Mouse (Mus musculus) embryonic facial prominence, embryonic 10.5 days (tissue): ENCODE measurements around the gene Car2. TPM values are rescaled to one million over a fixed set of nuclear protein-coding genes. Genes with fewer than 3 reads are reported as not detected.
A peak's percentile ranks its signal among the peaks of the same experiment; 100 is the strongest.

Experiments used
- DNase-seq: peaks from one replicate; pipeline ENCODE4 v3.0.0-alpha.2; 2017; ENCODE audit warnings: low spot score
- H3K27ac ChIP-seq: fragments of 300-500 bp; sonication (generic); replicated peaks from 2 replicates; pipeline ENCODE4 v1.5.1; 2016; ENCODE audit warnings: mild to moderate bottlenecking
- H3K27me3 ChIP-seq: fragments of 300-500 bp; sonication (generic); replicated peaks from 2 replicates; pipeline ENCODE4 v1.6.1; 2016; ENCODE audit warnings: low read depth, mild to moderate bottlenecking; ENCODE audit not compliant: poor library complexity, severe bottlenecking
- H3K36me3 ChIP-seq: fragments of 300-500 bp; sonication (generic); replicated peaks from 2 replicates; pipeline ENCODE4 v1.6.1; 2016; ENCODE audit warnings: mild to moderate bottlenecking, moderate library complexity
- H3K4me1 ChIP-seq: fragments of 300-500 bp; sonication (generic); 2 replicates; pipeline ENCODE4 v1.6.1; 2016
- H3K4me3 ChIP-seq: fragments of 300-500 bp; sonication (generic); 2 replicates; pipeline ENCODE4 v1.5.1; 2016; ENCODE audit warnings: mild to moderate bottlenecking, moderate library complexity
- H3K9me3 ChIP-seq: fragments of 300-500 bp; sonication (generic); 2 replicates; pipeline ENCODE4 v1.6.1; 2016; ENCODE audit warnings: mild to moderate bottlenecking
- WGBS: fragments of 180-500 bp; shearing (Covaris S2); methylation state at CpG from one replicate; pipeline ENCODE4 v1.1.7; 2016; 5-methylcytosine and 5-hydroxymethylcytosine counted together
- polyA plus RNA-seq: library from polyadenylated mRNA; unstranded; fragments of >200 nt; fragmentation: Nextera tagmentation; extraction: Ambion mirVana; gene quantifications from 2 replicates; pipeline ENCODE4 v1.2.1, GENCODE M21; 2016

Gene Car2
- 72.8 and 77.4 TPM in 2 replicates for polyA plus RNA-seq

DNA sequence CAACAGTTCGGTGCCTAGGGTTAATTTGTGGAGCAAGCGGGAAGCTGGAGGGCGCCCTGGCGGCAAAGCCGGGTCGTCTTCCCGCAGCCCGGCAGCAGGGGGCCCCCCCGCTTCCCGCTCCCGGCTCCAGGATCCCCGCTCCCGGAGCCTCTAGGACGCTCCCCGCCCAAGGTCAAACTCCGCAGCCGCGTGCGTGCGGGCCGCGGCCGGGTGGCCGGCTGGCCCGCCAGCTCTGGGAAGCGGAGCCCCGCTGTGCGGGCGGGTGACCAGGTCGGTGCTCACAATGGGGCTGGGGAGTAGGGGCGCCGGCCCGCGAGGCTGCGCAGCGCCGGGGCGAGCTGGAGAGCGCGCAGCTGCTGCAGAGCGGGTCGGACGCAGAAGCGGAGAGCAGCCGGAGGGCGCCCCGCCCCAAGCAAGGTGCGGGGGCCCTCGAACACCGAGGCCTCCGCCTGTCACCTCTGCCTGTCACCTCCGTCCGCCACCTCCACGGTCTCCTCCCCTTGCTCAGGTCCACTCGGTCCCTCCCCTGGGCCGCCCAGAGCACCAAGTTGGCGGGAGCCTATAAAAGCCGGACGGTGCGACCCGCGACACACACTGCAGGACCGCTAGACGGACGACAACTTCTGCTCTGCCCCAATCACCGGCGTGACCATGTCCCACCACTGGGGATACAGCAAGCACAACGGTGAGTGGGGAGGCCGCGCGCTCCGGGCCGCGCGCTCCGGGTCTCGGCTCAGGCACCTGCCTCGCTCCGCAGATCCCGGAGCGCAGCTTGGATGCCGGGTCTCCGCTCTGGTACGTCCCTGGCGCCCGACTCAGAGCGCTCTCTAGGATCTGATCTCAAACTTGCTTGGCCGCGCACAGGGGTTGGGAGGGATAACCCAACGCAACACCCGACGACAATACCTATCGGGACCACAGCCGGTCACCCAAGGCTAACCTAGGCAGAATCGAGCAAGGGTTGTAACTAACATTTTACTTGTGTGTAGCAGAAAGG lies at the start of gene Car2:
Car2 (plus strand) TSS at position 172 of the 997 bp plus-strand sequence.
- peak within 1 kb of the TSS; percentile 79 for H3K4me3 ChIP-seq
- peaks cover 7% of the 10 kb centered on the region; the same call in 1 of the 2 replicates for H3K4me1 ChIP-seq
- peak within 1 kb of the TSS; percentile 86 for H3K27ac ChIP-seq
- H3K9me3 ChIP-seq, result no peaks in the 10 kb centered on the region
- H3K27me3 ChIP-seq, result peaks cover 18% of the 10 kb centered on the region
- WGBS, result under 1% methylated on average over 95 of the region's 95 CpGs
- no peaks in the 10 kb centered on the region for H3K36me3 ChIP-seq
- peak; percentile 81 for DNase-seq

DNA sequence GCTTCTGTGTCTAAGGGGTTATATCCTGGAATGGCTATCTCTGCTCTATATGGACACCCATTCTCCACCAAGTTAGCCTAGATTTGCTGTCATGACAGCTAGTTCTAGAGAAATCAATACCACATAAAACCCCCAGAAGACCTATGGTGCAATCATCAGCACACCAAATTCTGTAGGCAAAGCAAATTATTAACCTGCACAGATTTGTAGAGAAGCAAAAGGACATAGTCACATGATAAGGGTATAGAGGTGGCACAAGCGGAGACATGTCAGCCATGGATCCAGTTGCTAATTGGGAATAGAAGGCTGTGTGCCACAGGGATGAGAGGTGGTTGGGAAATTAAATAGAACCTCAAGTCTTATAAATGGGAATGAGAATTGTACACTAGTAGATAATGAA lies 47.1 kb upstream of the Car2 start:
- WGBS, result 95% methylated on average over 1 of the region's 1 CpGs
- no peak overlapping the region for H3K4me3 ChIP-seq
- no peaks in the 10 kb centered on the region for H3K9me3 ChIP-seq
- DNase-seq, result no peak
- no peaks in the 10 kb centered on the region for H3K36me3 ChIP-seq
- H3K27ac ChIP-seq, result no peak overlapping the region
- no peaks in the 10 kb centered on the region for H3K27me3 ChIP-seq
- H3K4me1 ChIP-seq, result no peaks in the 10 kb centered on the region

GRCm38 (mm10) chr3:14839466-14840118 lies 46.5 kb upstream of the Car2 start:
- no peaks in the 10 kb centered on the region for H3K36me3 ChIP-seq
- no peak overlapping the region for H3K27ac ChIP-seq
- no peaks in the 10 kb centered on the region for H3K9me3 ChIP-seq
- H3K4me3 ChIP-seq, result no peak overlapping the region
- H3K4me1 ChIP-seq, result no peaks in the 10 kb centered on the region
- 85% methylated on average over 3 of the region's 3 CpGs for WGBS
- no peaks in the 10 kb centered on the region for H3K27me3 ChIP-seq
- no peak for DNase-seq

- Histone ChIP-seq H3K27me3 (no peaks in the 10 kb centered on the region), H3K4me3 (no peak overlapping the region), H3K9me3 (no peaks in the 10 kb centered on the region), H3K27ac (no peak overlapping the region), H3K4me1 (no peaks in the 10 kb centered on the region), H3K36me3 (no peaks in the 10 kb centered on the region)
- no peak for DNase-seq
- 90% methylated on average over 2 of the region's 2 CpGs for WGBS
These were observed 37.4 kb upstream of the Car2 start for GRCm38 (mm10) chr3:14848587-14849254.

DNA sequence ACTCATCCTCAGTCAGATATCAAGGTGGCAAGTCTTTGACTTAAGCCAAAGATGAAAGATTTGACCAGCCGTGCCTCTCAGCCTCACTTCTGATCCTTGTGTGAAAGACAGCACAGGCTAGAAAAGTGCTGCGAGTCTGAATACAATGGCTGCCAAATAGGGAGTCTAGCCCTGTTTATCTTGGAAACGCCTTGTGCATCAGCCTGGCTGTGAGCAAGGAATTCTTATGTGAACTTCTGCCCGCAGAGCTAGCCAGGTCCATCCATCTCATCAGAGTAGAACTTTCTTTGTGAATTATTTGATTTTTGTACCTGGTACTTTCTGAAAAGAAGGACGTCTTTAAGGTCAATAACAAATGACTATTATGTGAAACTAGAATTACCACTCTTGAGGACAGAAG lies 32.1 kb upstream of the Car2 start:
- Histone ChIP-seq H3K4me1 (no peaks in the 10 kb centered on the region), H3K4me3 (no peak overlapping the region), H3K27me3 (no peaks in the 10 kb centered on the region), H3K27ac (no peak overlapping the region), H3K36me3 (no peaks in the 10 kb centered on the region), H3K9me3 (no peaks in the 10 kb centered on the region)
- DNase-seq, result no peak
- 79% methylated on average over 5 of the region's 5 CpGs for WGBS

DNA sequence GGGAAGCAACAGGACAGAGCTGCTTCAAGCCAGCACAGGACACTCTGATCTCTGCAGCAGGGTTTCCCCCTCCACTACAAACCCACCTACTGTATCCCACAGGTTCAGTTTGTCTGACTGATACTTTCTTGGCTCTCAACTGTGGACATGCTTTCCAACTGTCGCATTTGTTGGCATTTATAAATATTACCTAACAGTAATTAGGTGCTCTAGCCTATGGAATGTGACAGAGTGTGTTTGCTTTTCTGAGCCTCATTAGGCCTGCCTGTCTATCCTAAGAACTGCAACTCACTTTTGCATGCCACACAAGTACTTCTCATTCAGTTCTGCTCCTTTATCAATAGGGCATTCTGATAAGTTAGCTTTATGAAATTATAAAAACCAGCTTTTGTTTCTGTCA lies 31.6 kb upstream of the Car2 start:
- no peak for DNase-seq
- Histone ChIP-seq H3K27me3 (no peaks in the 10 kb centered on the region), H3K4me3 (no peak overlapping the region), H3K4me1 (no peaks in the 10 kb centered on the region), H3K27ac (no peak overlapping the region), H3K9me3 (no peaks in the 10 kb centered on the region), H3K36me3 (no peaks in the 10 kb centered on the region)
- WGBS, result 62% methylated on average over 1 of the region's 1 CpGs

- H3K36me3 ChIP-seq, result no peaks in the 10 kb centered on the region
- peaks cover 6% of the 10 kb centered on the region for H3K4me1 ChIP-seq
- no peaks in the 10 kb centered on the region for H3K27me3 ChIP-seq
- H3K4me3 ChIP-seq, result no peak overlapping the region
- H3K9me3 ChIP-seq, result no peaks in the 10 kb centered on the region
- no peak overlapping the region for H3K27ac ChIP-seq
- DNase-seq, result no peak
- 81% methylated on average over 3 of the region's 3 CpGs for WGBS
These were observed 28.2 kb upstream of the Car2 start for GRCm38 (mm10) chr3:14857874-14858273.

GRCm38 (mm10) chr3:14860291-14860690 lies 25.8 kb upstream of the Car2 start:
- WGBS, result 78% methylated on average over 3 of the region's 3 CpGs
- no peak for DNase-seq

GRCm38 (mm10) chr3:14861165-14861564 lies 24.9 kb upstream of the Car2 start:
- no peaks in the 10 kb centered on the region for H3K9me3 ChIP-seq
- H3K36me3 ChIP-seq, result no peaks in the 10 kb centered on the region
- H3K27me3 ChIP-seq, result no peaks in the 10 kb centered on the region
- no peak overlapping the region for H3K4me3 ChIP-seq
- peaks cover 14% of the 10 kb centered on the region for H3K4me1 ChIP-seq
- no peak overlapping the region for H3K27ac ChIP-seq
- no peak for DNase-seq
- WGBS, result 82% methylated on average over 1 of the region's 1 CpGs

More at GRCm38 (mm10) chr3:14860291-14860690, 25.8 kb upstream of the Car2 start:
- H3K36me3 ChIP-seq, result no peaks in the 10 kb centered on the region
- H3K27ac ChIP-seq, result no peak overlapping the region
- H3K4me3 ChIP-seq, result no peak overlapping the region
- no peaks in the 10 kb centered on the region for H3K9me3 ChIP-seq
- H3K4me1 ChIP-seq, result peaks cover 14% of the 10 kb centered on the region
- no peaks in the 10 kb centered on the region for H3K27me3 ChIP-seq

- Histone ChIP-seq H3K4me3 (no peak overlapping the region), H3K27ac (no peak overlapping the region)
- 41% methylated on average over 4 of the region's 4 CpGs for WGBS
These were observed 24.3 kb upstream of the Car2 start for GRCm38 (mm10) chr3:14861787-14862186.

GRCm38 (mm10) chr3:14862654-14863021 lies 23.4 kb upstream of the Car2 start:
- H3K27ac ChIP-seq, result peak overlapping the region; percentile 82
- peak overlapping the region; percentile 61 for H3K4me3 ChIP-seq
- no peaks in the 10 kb centered on the region for H3K36me3 ChIP-seq
- H3K27me3 ChIP-seq, result no peaks in the 10 kb centered on the region
- WGBS, result under 1% methylated on average over 9 of the region's 9 CpGs
- DNase-seq, result peak; percentile 40
- H3K4me1 ChIP-seq, result peaks cover 14% of the 10 kb centered on the region
- H3K9me3 ChIP-seq, result no peaks in the 10 kb centered on the region

More at GRCm38 (mm10) chr3:14861787-14862186, 24.3 kb upstream of the Car2 start:
- DNase-seq, result no peak
- H3K4me1 ChIP-seq, result peaks cover 14% of the 10 kb centered on the region
- no peaks in the 10 kb centered on the region for H3K27me3 ChIP-seq
- no peaks in the 10 kb centered on the region for H3K9me3 ChIP-seq
- no peaks in the 10 kb centered on the region for H3K36me3 ChIP-seq

DNA sequence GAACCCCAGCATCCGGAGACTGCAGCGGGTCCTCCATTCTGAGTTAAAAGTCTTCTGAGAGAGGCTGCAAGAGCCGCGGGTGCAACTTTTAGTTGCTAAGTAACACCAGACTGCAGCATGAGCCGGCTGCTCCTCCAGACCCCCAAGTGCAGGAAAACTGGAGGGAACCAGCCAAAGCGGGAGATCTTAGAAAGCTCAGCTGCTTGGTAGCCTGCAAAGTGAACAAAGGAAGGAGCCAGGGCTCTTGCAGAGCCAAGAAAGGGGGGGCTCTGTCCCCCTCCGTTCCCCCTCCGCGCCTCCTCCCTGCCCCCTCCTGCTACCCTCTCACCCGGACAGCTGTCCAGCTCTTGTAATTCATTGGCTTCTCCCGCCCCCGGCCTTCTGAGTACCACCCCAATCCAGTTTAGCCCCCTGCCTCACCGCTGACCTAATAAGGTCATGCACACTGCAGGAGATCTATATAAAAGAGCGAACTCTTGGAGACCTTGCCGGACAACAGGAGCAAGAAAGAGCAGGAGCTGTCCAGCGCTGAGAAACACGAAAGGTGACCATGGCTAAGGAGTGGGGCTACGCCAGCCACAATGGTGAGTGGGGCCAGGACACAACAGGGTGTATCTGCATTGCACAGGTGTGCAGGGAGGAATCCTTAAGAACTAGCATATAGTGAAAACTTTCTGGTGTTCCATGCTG lies 22.9 kb upstream of the Car2 start, which contains the start of gene Car3:
Car3 (plus strand) TSS at position 491 of the 690 bp plus-strand sequence.
- WGBS, result 2% methylated on average over 18 of the region's 18 CpGs
- Histone ChIP-seq H3K4me1 (peaks cover 14% of the 10 kb centered on the region), H3K27me3 (no peaks in the 10 kb centered on the region), H3K9me3 (no peaks in the 10 kb centered on the region), H3K27ac (peak within 1 kb of the TSS; percentile 82), H3K36me3 (no peaks in the 10 kb centered on the region), H3K4me3 (peak within 1 kb of the TSS; percentile 61)
- DNase-seq, result peak; percentile 67
